Mouse (Mus musculus) mouse embryonic stem cell (cell line): ENCODE data around the gene Gm20388.
"Not testable (repeated sequence)": the region's sequence is repeated elsewhere in the genome, so short reads cannot be mapped to it uniquely, and the experiment has no call there.

ENCODE experiments used
- in situ Hi-C, 2 experiments: fragments of 300-500 bp; cut with MboI; formaldehyde crosslinking; loops; 1 replicate in 1 of 2; 3 replicates in 1 of 2; pipeline ENCODE4 v1.14.3; 2019 to 2020; ENCODE audit warnings: low sequenced_read_pairs in 2 of 2, low pct_unique_long_range_greater_than_20kb in 1 of 2, mixed read lengths in 1 of 2; ENCODE audit not compliant: unreplicated experiment in 1 of 2

Gm20388 gene

DNA sequence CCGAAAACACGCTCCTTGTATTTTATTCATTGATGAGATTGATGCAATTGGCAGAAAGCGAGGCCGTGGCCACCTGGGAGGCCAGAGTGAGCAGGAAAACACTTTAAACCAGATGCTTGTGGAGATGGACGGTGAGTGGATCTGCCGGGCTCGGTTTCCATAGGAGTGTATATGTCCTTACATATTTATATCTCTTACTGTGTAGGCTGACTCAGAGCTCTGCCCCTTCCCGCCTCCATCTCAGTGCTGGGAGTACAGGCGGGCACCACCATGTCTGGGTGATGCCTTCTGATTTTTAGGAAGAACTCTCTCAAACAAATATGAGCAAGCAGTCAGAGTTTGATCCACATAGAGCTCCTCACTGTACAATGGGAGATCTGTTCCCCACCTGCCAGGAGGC, 3582.3 kb downstream of the Gm20388 start:
- in situ Hi-C loops, result no loop called here

DNA sequence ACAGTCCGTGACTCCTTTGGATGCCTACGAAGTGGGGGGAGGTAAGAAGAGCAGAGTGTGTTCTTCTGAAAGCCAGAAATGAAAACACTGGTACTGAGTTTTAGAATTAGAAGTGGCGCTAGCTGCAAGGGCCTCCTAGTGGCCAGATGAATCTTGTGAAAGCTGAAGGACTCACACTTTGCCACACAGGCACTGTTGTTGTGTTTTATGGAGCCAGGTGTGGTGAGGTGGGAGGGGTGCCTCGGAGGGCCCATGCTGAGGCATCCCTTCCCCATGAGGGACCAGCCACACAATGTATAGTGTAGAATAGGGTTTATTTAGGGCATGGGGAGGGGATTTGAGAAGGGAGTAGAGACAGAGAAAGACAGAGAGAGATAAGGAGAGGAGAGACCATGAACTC, 3587.1 kb downstream of the Gm20388 start:
- in situ Hi-C loops, result no loop called here

DNA sequence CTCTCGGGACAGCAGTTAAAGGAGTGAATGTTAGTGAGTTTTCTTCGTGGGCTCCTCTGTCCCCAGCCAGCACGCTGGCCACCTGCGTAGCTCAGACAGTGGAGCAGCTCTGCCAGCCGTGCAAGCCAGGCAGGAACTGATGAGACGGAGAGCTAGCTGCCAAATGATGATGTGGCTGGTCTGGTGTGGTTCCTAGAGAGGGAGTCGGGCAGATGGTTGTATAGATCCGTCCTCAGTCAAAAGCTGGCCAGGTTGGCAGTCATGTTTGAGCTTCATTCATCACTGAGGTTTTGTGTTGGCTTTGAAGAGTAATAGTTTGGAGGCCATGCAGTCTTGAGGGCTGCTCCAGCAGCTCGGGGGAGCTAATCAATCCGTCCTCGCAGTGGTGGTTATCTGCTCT, 3588.3 kb downstream of the Gm20388 start:
- in situ Hi-C loops, result no loop called here

DNA sequence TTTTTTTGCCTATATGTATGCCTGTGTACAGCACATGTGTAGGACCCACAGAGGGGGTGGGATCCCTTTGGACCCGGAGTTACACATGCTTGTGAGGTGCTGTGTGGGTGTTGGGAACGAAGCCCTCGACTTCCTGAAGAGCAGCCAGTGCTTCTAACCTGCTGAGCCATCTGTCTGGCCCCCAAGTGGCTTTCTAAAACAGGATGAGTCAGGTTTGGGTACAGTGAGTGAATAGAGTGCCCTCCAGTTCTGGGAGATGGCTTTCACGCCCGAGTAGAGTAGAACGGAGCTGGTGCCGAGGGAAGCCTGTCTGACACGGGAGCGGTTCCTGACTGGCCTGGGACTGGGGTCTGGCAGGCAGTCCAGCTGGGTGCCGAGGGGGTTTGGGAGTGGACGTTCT, 3588.9 kb downstream of the Gm20388 start:
- in situ Hi-C loops, result no loop called here

DNA sequence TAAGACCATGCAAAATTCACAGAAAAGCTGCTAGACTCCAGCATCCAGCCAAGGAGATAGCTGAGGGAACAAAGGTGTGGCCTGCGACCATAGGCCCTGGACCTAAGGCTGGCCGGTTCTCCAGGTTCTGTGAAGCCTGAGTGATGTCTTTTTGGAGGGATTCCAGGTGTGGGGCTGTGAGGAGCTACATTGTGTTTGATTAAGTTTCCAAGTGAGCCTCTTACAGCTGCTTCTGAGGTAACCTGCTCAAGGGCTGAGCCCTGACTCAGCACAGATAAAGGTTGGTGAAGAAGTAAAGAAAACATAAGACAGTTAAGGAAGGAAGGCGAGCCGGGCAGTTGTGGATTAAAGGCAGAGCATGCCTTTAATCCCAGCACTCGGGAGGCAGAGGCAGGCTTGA, 3591.6 kb downstream of the Gm20388 start:
- in situ Hi-C loops, result no loop called here

DNA sequence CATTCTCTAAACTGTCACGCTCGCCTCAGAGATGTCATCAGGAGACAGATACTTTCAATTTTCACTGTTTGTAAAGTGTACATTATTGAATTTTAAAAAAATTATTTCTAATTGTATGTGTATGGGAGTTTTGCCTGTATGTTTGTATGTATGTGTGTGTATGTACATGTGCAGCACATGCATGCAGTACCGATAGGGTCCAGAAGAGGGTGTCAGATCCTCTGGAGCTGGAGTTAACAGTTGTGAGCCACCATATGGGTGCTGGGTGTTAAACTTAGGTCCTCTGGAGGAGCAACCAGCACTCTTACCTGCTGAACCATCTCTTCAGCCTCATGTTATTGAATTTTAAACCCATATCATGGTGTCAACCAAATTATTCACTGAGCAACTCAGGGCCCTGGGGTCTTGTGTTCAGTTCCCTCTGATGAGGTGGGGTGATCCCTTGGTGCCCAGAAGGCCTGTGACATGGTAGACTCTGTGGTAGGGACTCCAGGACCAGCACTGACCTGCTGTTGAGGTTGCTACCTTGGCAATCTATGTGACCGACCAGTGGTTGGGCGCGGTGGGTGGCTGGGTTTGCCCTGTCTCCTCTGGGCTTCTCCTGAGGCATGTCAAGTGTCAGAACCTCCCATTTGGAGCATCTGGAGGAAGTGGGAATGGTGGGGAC, 3593.3 kb downstream of the Gm20388 start:
- in situ Hi-C loops, result no loop called here

DNA sequence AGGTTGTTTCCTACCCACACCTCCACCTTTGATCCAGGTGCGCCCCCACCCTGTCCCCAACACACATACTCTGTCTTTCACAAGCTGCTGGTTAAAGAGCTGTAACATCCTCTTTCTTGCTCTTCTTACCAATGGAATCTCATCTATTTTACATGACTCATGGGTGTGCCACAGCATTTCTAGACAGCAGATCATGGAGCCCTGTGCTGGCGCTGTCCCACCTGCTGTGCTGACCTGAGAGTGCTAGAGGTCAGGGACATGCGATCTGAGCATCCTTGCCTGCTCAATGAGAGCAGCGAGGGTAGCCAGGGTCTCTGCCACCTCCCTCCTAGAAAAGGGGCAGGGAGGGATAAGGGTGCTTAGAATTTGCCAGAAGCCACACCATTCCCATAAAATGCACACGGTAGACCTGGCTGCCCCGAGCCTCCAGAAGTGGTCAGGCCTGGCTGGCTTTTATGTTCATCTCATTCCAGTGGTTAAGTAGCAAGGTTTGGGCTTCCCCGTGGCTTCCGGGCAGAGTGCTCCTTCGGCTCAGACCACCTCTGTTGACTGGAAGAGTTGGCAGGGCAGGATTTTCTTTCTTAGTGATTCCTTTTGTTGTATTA, 3594.1 kb downstream of the Gm20388 start:
- in situ Hi-C loops, result no loop called here

DNA sequence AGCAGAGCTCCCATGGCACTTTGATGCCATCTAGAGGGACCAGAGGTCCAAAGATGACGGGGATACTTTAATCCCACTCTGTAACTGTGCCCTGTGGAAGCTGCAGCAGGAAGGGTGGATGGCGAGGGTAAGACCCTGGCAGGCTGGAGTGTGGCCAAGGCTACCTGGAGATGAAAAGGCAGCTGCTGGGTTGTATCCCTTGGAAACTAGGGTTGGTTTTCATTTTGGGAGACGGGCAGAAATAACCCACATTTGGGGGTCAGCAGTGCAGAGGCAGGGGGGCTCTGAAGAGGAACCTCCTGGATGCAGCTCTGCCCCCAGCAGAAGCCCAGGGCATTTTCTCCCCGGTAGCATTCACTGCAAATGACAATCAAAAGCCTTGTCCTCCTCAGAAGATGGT, 3594.6 kb downstream of the Gm20388 start:
- in situ Hi-C loops, result no loop called here

DNA sequence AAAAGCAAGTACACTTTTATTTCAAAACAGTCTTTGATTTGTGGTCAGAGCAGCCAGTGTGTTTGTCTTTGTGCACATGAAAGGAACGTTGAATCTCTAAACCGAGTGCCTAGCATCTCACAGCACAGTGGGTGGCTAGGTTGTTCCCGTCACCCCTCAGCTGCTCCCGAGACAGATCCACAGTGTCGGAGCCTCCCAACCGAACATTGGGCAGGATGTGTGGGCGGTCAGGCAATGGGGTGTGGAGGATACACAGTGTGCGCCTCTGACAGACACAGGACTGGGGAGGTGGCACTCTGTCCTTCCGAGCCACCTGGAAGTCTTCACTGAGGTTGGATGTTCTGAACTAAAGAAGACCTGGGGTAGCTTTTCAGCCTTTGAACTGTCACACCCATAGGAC, 3595.1 kb downstream of the Gm20388 start:
- in situ Hi-C loops, result no loop called here

DNA sequence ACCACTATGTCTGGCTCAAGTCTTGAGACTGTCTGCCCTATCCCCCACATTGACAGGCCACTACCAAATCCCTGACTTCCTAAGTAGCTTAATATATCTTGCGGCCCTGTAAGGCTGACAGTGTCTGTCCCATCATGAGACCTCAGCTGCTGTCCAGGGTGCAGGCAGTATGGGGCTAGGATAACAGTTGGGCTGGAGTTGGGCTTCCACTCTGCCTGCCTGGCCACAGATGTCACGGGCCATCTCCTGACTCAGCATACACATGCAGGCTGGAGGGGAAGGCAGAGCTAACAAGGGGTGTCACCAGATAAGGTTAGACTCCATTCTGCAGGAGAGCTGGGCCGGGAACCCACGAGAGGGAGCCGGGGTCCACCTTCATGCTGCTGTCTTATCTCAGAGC, 3596.5 kb downstream of the Gm20388 start:
- in situ Hi-C loops, result no loop called here

DNA sequence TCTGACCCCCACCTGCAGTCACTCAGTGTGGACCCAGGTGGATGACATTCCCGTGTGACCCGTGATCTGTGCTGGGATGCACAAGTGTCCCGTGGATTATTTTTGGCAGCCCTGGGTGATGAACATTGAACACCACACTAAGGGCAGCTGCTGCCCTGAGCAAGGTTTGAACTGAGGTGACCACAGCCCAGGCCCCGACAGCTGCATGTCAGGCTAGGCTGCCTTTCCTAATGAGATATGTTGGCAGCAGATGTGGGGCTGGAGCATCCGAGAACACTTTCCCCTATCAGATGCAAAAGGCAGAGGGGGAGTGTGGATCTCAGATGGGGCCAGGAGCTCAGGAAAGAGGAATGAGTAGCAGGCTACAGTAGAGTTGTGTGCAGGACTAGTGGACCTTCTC, 3600.2 kb downstream of the Gm20388 start:
- in situ Hi-C loops, result no loop called here

DNA sequence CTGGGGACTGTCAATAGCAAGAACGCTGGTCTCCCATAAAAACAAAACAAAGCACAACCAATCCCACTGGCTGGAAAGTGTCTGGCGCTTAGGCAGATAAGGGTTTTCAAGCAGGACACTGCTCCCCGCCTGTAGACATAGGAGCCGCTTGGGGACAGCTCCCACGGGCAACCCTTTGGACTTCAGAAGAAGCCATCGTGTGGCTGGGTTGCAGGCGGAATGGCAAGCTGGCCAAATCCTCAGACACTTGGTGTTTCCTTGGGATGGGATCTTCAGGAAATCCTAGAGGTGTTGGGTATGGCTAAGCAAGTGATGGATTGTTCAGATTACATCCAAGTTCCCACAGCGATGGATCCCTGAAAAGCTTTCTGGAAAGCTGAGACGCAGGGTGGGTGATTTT, 3603.5 kb downstream of the Gm20388 start:
- in situ Hi-C loops, result no loop called here

DNA sequence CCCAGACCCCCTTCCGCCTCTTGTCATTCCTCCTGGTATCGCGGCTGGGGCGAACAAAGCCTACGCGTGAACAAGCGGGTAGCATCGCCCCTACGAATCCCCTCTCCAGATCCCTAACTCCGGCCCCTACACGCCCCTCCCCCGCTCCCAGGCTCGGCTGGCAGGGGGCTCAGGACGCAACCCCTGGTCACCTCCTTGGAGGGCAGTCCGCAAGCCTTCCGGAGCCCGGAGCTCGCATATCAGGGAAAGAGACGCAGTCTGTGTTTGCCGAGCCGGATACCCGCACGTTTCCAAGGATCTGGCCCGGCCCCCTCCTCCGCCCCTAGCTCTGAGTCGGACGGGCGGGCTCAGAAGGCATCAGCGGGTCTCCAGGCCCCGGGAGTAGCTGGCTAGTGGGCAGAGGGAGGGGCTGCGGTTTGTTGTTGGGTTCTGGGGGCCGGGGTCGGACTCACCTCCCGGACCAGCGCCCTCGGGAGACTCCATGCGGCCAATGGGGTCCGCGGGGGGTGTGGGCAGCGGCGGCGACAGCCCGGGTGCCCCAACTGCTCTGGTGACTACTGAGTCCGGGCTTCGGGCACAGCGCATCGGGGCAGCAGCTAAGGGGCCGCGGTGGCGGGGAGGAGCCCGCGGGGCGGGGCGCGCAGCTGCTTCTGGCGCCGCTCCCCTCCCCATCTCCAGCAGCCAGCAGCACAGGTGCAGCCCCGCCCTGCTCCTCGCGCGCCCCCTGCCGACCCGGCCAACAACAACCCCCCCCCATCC, 3604.3 kb downstream of the Gm20388 start, which contains the start of gene Dbndd1:
Gene Dbndd1, minus strand, starts transcription at position 683 of the 759 bp plus-strand sequence.
- in situ Hi-C loops, result no loop called here

DNA sequence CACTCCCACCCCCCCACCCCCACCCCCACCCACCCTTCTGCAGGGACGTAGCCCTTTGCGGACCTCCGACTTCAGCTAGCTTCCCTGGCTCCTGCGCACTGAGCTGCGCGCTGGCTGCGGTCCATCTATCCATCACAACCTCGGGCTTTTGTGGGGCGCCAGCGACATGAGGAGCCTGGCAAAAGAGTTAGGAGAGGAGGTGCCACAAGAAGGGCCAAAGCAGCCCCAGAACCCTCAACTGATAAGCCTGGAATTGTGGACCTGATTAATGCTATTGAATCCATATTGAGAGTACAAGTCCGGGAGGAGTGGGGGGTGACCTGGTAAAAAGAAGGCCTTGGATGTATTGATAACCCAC, 3604.9 kb downstream of the Gm20388 start:
- in situ Hi-C loops, result no loop called here

DNA sequence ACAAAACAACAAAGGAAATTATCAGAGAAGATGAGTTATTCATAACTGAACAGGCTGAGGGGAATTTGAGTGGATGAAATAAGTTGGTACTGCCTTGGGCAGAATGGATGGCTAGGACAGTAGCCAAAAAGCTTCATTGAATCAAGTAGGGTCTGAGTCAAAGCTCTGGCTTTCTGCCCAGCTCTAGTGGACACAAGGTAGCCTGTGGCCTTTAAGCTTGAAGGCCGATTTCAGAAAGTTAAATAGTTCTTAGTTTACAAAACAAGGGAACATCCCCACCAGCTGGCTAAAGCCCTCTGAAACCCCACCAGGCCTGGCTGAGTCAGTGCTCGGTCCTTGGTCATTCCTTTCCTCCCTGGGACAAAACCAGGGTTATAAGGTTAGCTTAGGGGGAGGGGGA, 3606.0 kb downstream of the Gm20388 start:
- in situ Hi-C loops, result no loop called here

DNA sequence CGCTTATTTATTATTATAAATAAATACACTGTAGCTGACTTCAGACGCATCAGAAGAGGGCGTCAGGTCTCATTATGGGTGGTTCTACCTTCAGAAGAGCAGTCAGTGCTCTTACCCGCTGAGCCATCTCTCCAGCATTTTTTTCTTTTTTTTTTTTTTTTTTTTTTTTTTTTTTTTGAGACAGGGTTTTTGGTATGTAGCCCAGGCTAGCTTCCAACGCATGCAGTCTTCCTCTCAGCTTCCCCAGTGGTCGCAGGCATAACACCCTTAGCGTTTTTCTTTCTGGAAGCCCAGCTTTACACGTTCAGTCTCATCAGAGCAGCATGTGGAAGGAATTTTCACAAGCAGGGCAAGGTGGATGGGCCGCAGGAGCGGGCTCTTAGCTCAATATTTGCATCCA, 3607.5 kb downstream of the Gm20388 start:
- in situ Hi-C loops, result no loop called here

DNA sequence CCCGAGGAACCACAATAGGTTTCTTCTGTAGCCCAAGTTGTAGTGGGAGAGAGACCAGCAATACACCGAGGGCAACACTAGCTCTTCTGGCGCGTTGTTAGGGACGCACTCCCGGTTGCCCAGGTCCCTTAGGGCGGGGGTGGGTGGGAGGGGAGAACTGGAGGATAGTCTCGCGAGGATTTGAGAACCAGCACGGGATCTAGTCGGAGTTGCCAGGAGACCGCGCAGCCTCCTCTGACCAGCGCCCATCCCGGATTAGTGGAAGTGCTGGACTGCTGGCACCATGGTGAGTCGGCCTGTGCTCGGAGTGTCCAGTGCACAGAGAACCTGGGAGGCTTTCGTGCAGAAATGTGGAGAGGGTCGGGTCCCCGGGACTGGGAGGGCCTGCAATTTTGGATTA, 3608.0 kb downstream of the Gm20388 start, which contains the start of gene Gas8:
Gene Gas8, plus strand, starts transcription at position 168 of the 400 bp plus-strand sequence.
- in situ Hi-C loops, result no loop called here

DNA sequence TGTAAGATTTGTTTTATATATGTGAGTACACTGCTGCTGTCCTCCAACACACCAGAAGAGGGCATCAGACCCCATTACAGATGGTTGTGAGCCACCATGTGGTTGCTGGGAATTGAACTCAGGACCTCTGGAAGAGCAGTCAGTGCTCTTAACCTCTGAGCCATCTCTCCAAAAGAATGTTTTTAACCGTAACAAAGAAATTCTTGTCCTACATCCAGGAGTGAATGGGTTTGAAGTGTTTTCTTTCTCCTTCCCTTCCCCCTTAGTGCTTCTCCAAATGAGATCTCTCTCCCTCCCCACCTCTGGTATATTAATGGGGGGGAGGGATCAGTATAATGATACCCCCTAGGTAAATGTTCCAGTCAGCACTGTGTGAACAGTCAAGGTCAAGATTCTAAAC, 3609.4 kb downstream of the Gm20388 start:
- in situ Hi-C loops, result not testable (repeated sequence)

DNA sequence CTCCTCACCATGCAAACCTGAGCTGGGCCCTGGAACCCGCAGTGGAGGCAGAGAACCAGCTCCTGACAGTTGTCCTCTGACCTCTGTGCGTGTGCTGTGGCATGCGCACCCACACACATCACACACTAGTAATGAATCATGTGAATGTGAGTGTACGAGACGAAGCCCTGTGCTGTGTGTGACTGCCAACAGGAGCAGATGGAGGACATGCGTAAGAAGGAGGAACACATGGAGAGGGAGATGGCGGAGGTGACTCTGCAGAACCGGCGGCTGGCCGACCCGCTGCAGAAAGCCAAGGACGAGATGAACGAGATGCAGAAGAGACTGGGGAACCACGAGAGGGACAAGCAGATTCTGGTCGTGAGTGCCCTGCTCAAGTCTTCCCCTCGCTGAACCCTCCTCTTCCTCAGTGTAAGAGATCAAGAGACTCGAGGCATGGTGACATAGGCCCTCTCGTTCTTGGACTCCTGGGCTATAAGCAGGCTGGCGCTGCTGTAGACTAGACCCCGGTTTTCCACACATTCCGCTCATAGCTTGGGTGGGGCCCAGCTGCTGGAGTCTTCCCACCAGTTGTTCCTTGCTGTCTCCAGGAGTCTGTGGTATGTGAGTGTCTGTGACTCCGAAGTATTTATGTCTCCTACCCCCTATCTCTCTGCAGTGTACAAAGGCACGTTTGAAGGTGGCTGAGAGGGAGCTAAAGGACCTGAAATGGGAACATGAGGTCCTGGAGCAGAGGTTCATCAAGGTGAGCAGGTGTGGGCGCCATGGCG, 3617.3 kb downstream of the Gm20388 start:
- in situ Hi-C loops, result no loop called here
